Mouse (Mus musculus): ENCODE measurements around the gene Gne. TPM values are rescaled to one million over a fixed set of nuclear protein-coding genes. Genes with fewer than 3 reads are reported as not detected.

Gene Gne
- polyA plus RNA-seq, 1 experiment, result 2.0 TPM

- no peaks in the 10 kb centered on the region for H3K36me3 ChIP-seq (ENCODE audit: control insufficient read depth, insufficient read depth, low read length)
- H3K4me1 ChIP-seq (ENCODE audit: control insufficient read depth, insufficient read depth, low read length), result peaks cover 2% of the 10 kb centered on the region; the same call in 1 of the 2 replicates
- H3K27me3 ChIP-seq (ENCODE audit: control insufficient read depth, insufficient read depth, low read length), result no peaks in the 10 kb centered on the region
- TF ChIP-seq POLR2A (IDR thresholded peaks at IDR 0.05; ENCODE audit: control insufficient read depth, low read depth, low read length) (no peak), CTCF (IDR thresholded peaks at IDR 0.05; ENCODE audit: control insufficient read depth, insufficient read depth, insufficient replicate concordance, low read depth, low read length) (no peak)
- no peak overlapping the region for H3K27ac ChIP-seq (ENCODE audit: control insufficient read depth, insufficient read depth, low read depth, low read length)
- H3K4me3 ChIP-seq (ENCODE audit: control insufficient read depth, low read depth, low read length), result no peak overlapping the region
Observed at GRCm38 (mm10) chr4:44108297-44108696, 24.3 kb upstream of the Gne start.

GRCm38 (mm10) chr4:44107339-44107738 is 23.4 kb upstream of the Gne start:
- H3K27me3 ChIP-seq (ENCODE audit: control insufficient read depth, insufficient read depth, low read length), result no peaks in the 10 kb centered on the region
- H3K27ac ChIP-seq (ENCODE audit: control insufficient read depth, insufficient read depth, low read depth, low read length), result no peak overlapping the region
- H3K4me1 ChIP-seq (ENCODE audit: control insufficient read depth, insufficient read depth, low read length), result peaks cover 2% of the 10 kb centered on the region; the same call in 1 of the 2 replicates
- H3K4me3 ChIP-seq (ENCODE audit: control insufficient read depth, low read depth, low read length), result no peak overlapping the region
- no peaks in the 10 kb centered on the region for H3K36me3 ChIP-seq (ENCODE audit: control insufficient read depth, insufficient read depth, low read length)
- TF ChIP-seq CTCF (IDR thresholded peaks at IDR 0.05; ENCODE audit: control insufficient read depth, insufficient read depth, insufficient replicate concordance, low read depth, low read length), result no peak
- TF ChIP-seq POLR2A (IDR thresholded peaks at IDR 0.05; ENCODE audit: control insufficient read depth, low read depth, low read length), result no peak

- Histone ChIP-seq H3K36me3 (ENCODE audit: control insufficient read depth, insufficient read depth, low read length) (no peaks in the 10 kb centered on the region), H3K27ac (ENCODE audit: control insufficient read depth, insufficient read depth, low read depth, low read length) (no peak overlapping the region), H3K4me3 (ENCODE audit: control insufficient read depth, low read depth, low read length) (no peak overlapping the region), H3K27me3 (ENCODE audit: control insufficient read depth, insufficient read depth, low read length) (no peaks in the 10 kb centered on the region), H3K4me1 (ENCODE audit: control insufficient read depth, insufficient read depth, low read length) (peaks cover 2% of the 10 kb centered on the region; the same call in 1 of the 2 replicates)
- TF ChIP-seq CTCF (IDR thresholded peaks at IDR 0.05; ENCODE audit: control insufficient read depth, insufficient read depth, insufficient replicate concordance, low read depth, low read length), result no peak
- TF ChIP-seq POLR2A (IDR thresholded peaks at IDR 0.05; ENCODE audit: control insufficient read depth, low read depth, low read length), result no peak
Observed at GRCm38 (mm10) chr4:44106297-44106821, 22.4 kb upstream of the Gne start.

GRCm38 (mm10) chr4:44104195-44104917 is 20.4 kb upstream of the Gne start:
- Histone ChIP-seq H3K4me3 (ENCODE audit: control insufficient read depth, low read depth, low read length) (no peak overlapping the region), H3K27me3 (ENCODE audit: control insufficient read depth, insufficient read depth, low read length) (no peaks in the 10 kb centered on the region), H3K27ac (ENCODE audit: control insufficient read depth, insufficient read depth, low read depth, low read length) (no peak overlapping the region), H3K36me3 (ENCODE audit: control insufficient read depth, insufficient read depth, low read length) (no peaks in the 10 kb centered on the region), H3K4me1 (ENCODE audit: control insufficient read depth, insufficient read depth, low read length) (peaks cover 2% of the 10 kb centered on the region; the same call in 1 of the 2 replicates)
- TF ChIP-seq CTCF (IDR thresholded peaks at IDR 0.05; ENCODE audit: control insufficient read depth, insufficient read depth, insufficient replicate concordance, low read depth, low read length) (no peak), POLR2A (IDR thresholded peaks at IDR 0.05; ENCODE audit: control insufficient read depth, low read depth, low read length) (no peak)

GRCm38 (mm10) chr4:44103620-44104019 is 19.6 kb upstream of the Gne start:
- no peak overlapping the region for H3K27ac ChIP-seq (ENCODE audit: control insufficient read depth, insufficient read depth, low read depth, low read length)
- H3K27me3 ChIP-seq (ENCODE audit: control insufficient read depth, insufficient read depth, low read length), result no peaks in the 10 kb centered on the region
- peaks cover 2% of the 10 kb centered on the region; the same call in 1 of the 2 replicates for H3K4me1 ChIP-seq (ENCODE audit: control insufficient read depth, insufficient read depth, low read length)
- no peaks in the 10 kb centered on the region for H3K36me3 ChIP-seq (ENCODE audit: control insufficient read depth, insufficient read depth, low read length)
- H3K4me3 ChIP-seq (ENCODE audit: control insufficient read depth, low read depth, low read length), result no peak overlapping the region
- TF ChIP-seq CTCF (IDR thresholded peaks at IDR 0.05; ENCODE audit: control insufficient read depth, insufficient read depth, insufficient replicate concordance, low read depth, low read length) (no peak), POLR2A (IDR thresholded peaks at IDR 0.05; ENCODE audit: control insufficient read depth, low read depth, low read length) (no peak)

- Histone ChIP-seq H3K27ac (ENCODE audit: control insufficient read depth, insufficient read depth, low read depth, low read length) (no peak overlapping the region), H3K4me1 (ENCODE audit: control insufficient read depth, insufficient read depth, low read length) (no peaks in the 10 kb centered on the region), H3K36me3 (ENCODE audit: control insufficient read depth, insufficient read depth, low read length) (no peaks in the 10 kb centered on the region), H3K27me3 (ENCODE audit: control insufficient read depth, insufficient read depth, low read length) (no peaks in the 10 kb centered on the region), H3K4me3 (ENCODE audit: control insufficient read depth, low read depth, low read length) (no peak overlapping the region)
- TF ChIP-seq POLR2A (IDR thresholded peaks at IDR 0.05; ENCODE audit: control insufficient read depth, low read depth, low read length) (no peak), CTCF (IDR thresholded peaks at IDR 0.05; ENCODE audit: control insufficient read depth, insufficient read depth, insufficient replicate concordance, low read depth, low read length) (no peak)
Observed at GRCm38 (mm10) chr4:44097576-44098335, 13.8 kb upstream of the Gne start.

GRCm38 (mm10) chr4:44094475-44094874 is 10.5 kb upstream of the Gne start:
- Histone ChIP-seq H3K4me1 (ENCODE audit: control insufficient read depth, insufficient read depth, low read length) (no peaks in the 10 kb centered on the region), H3K27me3 (ENCODE audit: control insufficient read depth, insufficient read depth, low read length) (no peaks in the 10 kb centered on the region), H3K36me3 (ENCODE audit: control insufficient read depth, insufficient read depth, low read length) (no peaks in the 10 kb centered on the region), H3K4me3 (ENCODE audit: control insufficient read depth, low read depth, low read length) (no peak overlapping the region), H3K27ac (ENCODE audit: control insufficient read depth, insufficient read depth, low read depth, low read length) (no peak overlapping the region)
- TF ChIP-seq CTCF (IDR thresholded peaks at IDR 0.05; ENCODE audit: control insufficient read depth, insufficient read depth, insufficient replicate concordance, low read depth, low read length), result no peak
- no peak for TF ChIP-seq POLR2A (IDR thresholded peaks at IDR 0.05; ENCODE audit: control insufficient read depth, low read depth, low read length)
